Mouse (Mus musculus) erythroblast, adult 5-6 weeks (primary cell): ENCODE results near the gene Ica1. TPM values are rescaled to one million over a fixed set of nuclear protein-coding genes. Genes with fewer than 3 reads are reported as not detected.

Source experiments
- ATAC-seq: replicated peaks from 2 replicates; pipeline ENCODE4 v1.8.0; 2016; ENCODE audit warnings: moderate number of reproducible peaks, mild to moderate bottlenecking, moderate TSS enrichment, inconsistent platforms; ENCODE audit not compliant: poor library complexity, low FRiP score, severe bottlenecking
- total RNA-seq, 2 experiments: library from RNA; stranded (forward) in 1 of 2; stranded (reverse) in 1 of 2; fragments of 150-400 nt in 1 of 2; fragments of 200-764, 138-1000 nt in 1 of 2; gene quantifications; 2 replicates each; pipeline versions ENCODE4 v1.2.3 to v1.2.4; 2015 to 2017; ENCODE audit warnings: low replicate concordance in 2 of 2

The Ica1 gene
- total RNA-seq, 2 experiments from 2014 or later, result 6.9 to 7.1 TPM

- no peak for ATAC-seq
Measured at GRCm38 (mm10) chr6:8650413-8650812, 127.9 kb downstream of the Ica1 start.

GRCm38 (mm10) chr6:8649295-8649865, 128.9 kb downstream of the Ica1 start:
- ATAC-seq, result no peak

GRCm38 (mm10) chr6:8648185-8648901, 129.9 kb downstream of the Ica1 start:
- ATAC-seq, result no peak

GRCm38 (mm10) chr6:8647513-8648184, 130.6 kb downstream of the Ica1 start:
- no peak for ATAC-seq

- no peak for ATAC-seq
Measured at GRCm38 (mm10) chr6:8645708-8646107, 132.6 kb downstream of the Ica1 start.

GRCm38 (mm10) chr6:8644703-8645102, 133.6 kb downstream of the Ica1 start:
- ATAC-seq, result no peak

- ATAC-seq, result no peak
Measured at GRCm38 (mm10) chr6:8640863-8641262, 137.4 kb downstream of the Ica1 start.

- no peak for ATAC-seq
Measured at GRCm38 (mm10) chr6:8639526-8639925, 138.8 kb downstream of the Ica1 start.

- ATAC-seq, result no peak
Measured at GRCm38 (mm10) chr6:8638899-8639298, 139.4 kb downstream of the Ica1 start.

GRCm38 (mm10) chr6:8638122-8638521, 140.2 kb downstream of the Ica1 start:
- no peak for ATAC-seq

- ATAC-seq, result no peak
Measured at GRCm38 (mm10) chr6:8632701-8633100, 145.6 kb downstream of the Ica1 start.

- ATAC-seq, result no peak
Measured at GRCm38 (mm10) chr6:8631986-8632632, 146.2 kb downstream of the Ica1 start.

GRCm38 (mm10) chr6:8631362-8631761, 146.9 kb downstream of the Ica1 start:
- ATAC-seq, result no peak

GRCm38 (mm10) chr6:8630531-8630930, 147.8 kb downstream of the Ica1 start:
- no peak for ATAC-seq

- no peak for ATAC-seq
Measured at GRCm38 (mm10) chr6:8628715-8629267, 149.5 kb downstream of the Ica1 start.

GRCm38 (mm10) chr6:8628226-8628625, 150.1 kb downstream of the Ica1 start:
- no peak for ATAC-seq

- no peak for ATAC-seq
Measured at GRCm38 (mm10) chr6:8623045-8623444, 155.2 kb downstream of the Ica1 start.

GRCm38 (mm10) chr6:8619582-8620350, 158.5 kb downstream of the Ica1 start:
- ATAC-seq, result no peak

GRCm38 (mm10) chr6:8617369-8617768, 160.9 kb downstream of the Ica1 start:
- no peak for ATAC-seq

GRCm38 (mm10) chr6:8591665-8592064, 186.6 kb downstream of the Ica1 start:
- ATAC-seq, result no peak
